Mouse (Mus musculus): ENCODE data around the gene S1pr3.

DNA sequence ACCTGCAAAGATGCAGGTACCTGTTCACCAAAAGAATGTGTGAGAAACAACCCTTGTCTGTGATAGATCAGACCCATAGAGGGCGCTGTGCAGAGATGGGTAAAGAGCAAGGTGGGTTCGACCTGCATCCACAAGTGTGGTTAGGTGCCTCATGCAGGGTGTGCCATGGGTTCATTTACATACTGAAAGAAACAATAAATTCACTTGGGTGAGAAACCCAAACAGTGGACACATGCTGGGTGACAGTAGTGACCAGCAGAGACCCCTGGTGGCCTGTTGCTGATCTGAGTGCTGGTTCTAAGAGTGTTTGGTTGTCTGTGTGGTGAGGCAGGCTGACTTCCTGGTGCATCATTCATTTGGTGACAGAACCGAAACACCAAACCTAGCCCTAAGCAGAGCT, 5.0 kb downstream of the S1pr3 start:
- TF ChIP-seq CTCF (IDR thresholded peaks at IDR 0.05; ENCODE audit: extremely low read depth, insufficient read length, insufficient replicate concordance, low read depth, low read length), result peak; percentile 71; the same call in 1 of the 2 replicates
- TF ChIP-seq POLR2A (IDR thresholded peaks at IDR 0.05; ENCODE audit: low read depth, low read length), result no peak

Data from small intestine, adult 2 months (tissue).